Mouse (Mus musculus) neural tube, embryonic 13.5 days (tissue): ENCODE measurements around the gene Sprr2j-ps. TPM values are rescaled to one million over a fixed set of nuclear protein-coding genes. Genes with fewer than 3 reads are reported as not detected.

ENCODE experiments used
- ATAC-seq: fragments of 200-750 bp; cut with Nextera tagmentation; 2 replicates; pipeline ENCODE4 v1.8.0; 2017; ENCODE audit warnings: low read depth, mild to moderate bottlenecking, moderate TSS enrichment, moderate library complexity
- H3K27ac ChIP-seq: fragments of 300-500 bp; sonication (generic); replicated peaks from 2 replicates; pipeline ENCODE4 v1.5.1; 2015; ENCODE audit warnings: moderate library complexity, mild to moderate bottlenecking, inconsistent platforms
- H3K27me3 ChIP-seq: fragments of 300-500 bp; sonication (generic); 2 replicates; pipeline ENCODE4 v1.6.1; 2015; ENCODE audit warnings: mild to moderate bottlenecking, inconsistent platforms
- H3K36me3 ChIP-seq: fragments of 300-500 bp; sonication (generic); 2 replicates; pipeline ENCODE4 v1.6.1; 2015; ENCODE audit warnings: mild to moderate bottlenecking, inconsistent platforms
- H3K4me1 ChIP-seq: fragments of 300-500 bp; sonication (generic); replicated peaks from 2 replicates; pipeline ENCODE4 v1.6.1; 2015; ENCODE audit warnings: inconsistent platforms
- H3K4me2 ChIP-seq: fragments of 300-500 bp; sonication (generic); 2 replicates; pipeline ENCODE4 v1.6.1; 2015; ENCODE audit warnings: inconsistent platforms, mild to moderate bottlenecking, moderate library complexity
- H3K4me3 ChIP-seq: fragments of 300-500 bp; sonication (generic); 2 replicates; pipeline ENCODE4 v1.5.1; 2015; ENCODE audit warnings: mild to moderate bottlenecking, inconsistent platforms
- H3K9ac ChIP-seq: fragments of 300-500 bp; sonication (generic); 2 replicates; pipeline ENCODE4 v1.6.1; 2015; ENCODE audit warnings: moderate library complexity, mild to moderate bottlenecking, inconsistent platforms
- H3K9me3 ChIP-seq: fragments of 300-500 bp; sonication (generic); 2 replicates; pipeline ENCODE4 v1.6.1; 2016; ENCODE audit warnings: inconsistent platforms
- WGBS: fragments of 180-500 bp; shearing (Covaris S2); methylation state at CpG from one replicate; pipeline ENCODE4 v1.1.7; 2015; 5-methylcytosine and 5-hydroxymethylcytosine counted together
- polyA plus RNA-seq: library from polyadenylated mRNA; unstranded; fragments of >200 nt; fragmentation: Nextera tagmentation; extraction: Ambion mirVana; gene quantifications from 2 replicates; pipeline ENCODE4 v1.2.1, GENCODE M21; 2015

The Sprr2j-ps gene
- polyA plus RNA-seq: not detected in 2 replicates

- Histone ChIP-seq H3K9ac (no peak within 1 kb of the TSS), H3K9me3 (no peaks in the 10 kb centered on the region), H3K4me1 (no peaks in the 10 kb centered on the region), H3K36me3 (no peaks in the 10 kb centered on the region), H3K27me3 (no peaks in the 10 kb centered on the region), H3K27ac (no peak within 1 kb of the TSS), H3K4me3 (no peak within 1 kb of the TSS), H3K4me2 (no peak within 1 kb of the TSS)
- 94% methylated on average over 2 of the region's 2 CpGs for WGBS
- ATAC-seq: no peak
These were observed at the start of gene Sprr2j-ps for GRCm38 (mm10) chr3:92417782-92418181. TSS of gene Sprr2j-ps (plus strand) at chr3:92418082.

GRCm38 (mm10) chr3:92373613-92374012, 44.3 kb upstream of the Sprr2j-ps start:
- Histone ChIP-seq H3K4me2 (no peak overlapping the region), H3K4me3 (no peak overlapping the region), H3K9me3 (no peaks in the 10 kb centered on the region), H3K9ac (no peak overlapping the region), H3K27me3 (no peaks in the 10 kb centered on the region), H3K4me1 (no peaks in the 10 kb centered on the region), H3K36me3 (no peaks in the 10 kb centered on the region), H3K27ac (no peak overlapping the region)
- ATAC-seq: no peak
- 76% methylated on average over 2 of the region's 2 CpGs for WGBS

GRCm38 (mm10) chr3:92385385-92385784, 32.5 kb upstream of the Sprr2j-ps start, which contains the start of gene Sprr2h:
TSS of gene Sprr2h (plus strand) at chr3:92385685.
- no peaks in the 10 kb centered on the region for H3K36me3 ChIP-seq
- no peaks in the 10 kb centered on the region for H3K4me1 ChIP-seq
- no peak for ATAC-seq
- no peaks in the 10 kb centered on the region for H3K9me3 ChIP-seq
- no peaks in the 10 kb centered on the region for H3K27me3 ChIP-seq
- no peak within 1 kb of the TSS for H3K4me3 ChIP-seq
- 85% methylated on average over 1 of the region's 1 CpGs for WGBS
- H3K27ac ChIP-seq: no peak within 1 kb of the TSS
- H3K4me2 ChIP-seq: no peak within 1 kb of the TSS
- H3K9ac ChIP-seq: no peak within 1 kb of the TSS

GRCm38 (mm10) chr3:92394301-92394700, 23.6 kb upstream of the Sprr2j-ps start:
- Histone ChIP-seq H3K36me3 (no peaks in the 10 kb centered on the region), H3K4me3 (no peak overlapping the region), H3K4me1 (no peaks in the 10 kb centered on the region), H3K27ac (no peak overlapping the region), H3K9me3 (no peaks in the 10 kb centered on the region), H3K4me2 (no peak overlapping the region), H3K9ac (no peak overlapping the region), H3K27me3 (no peaks in the 10 kb centered on the region)
- ATAC-seq: no peak
- 78% methylated on average over 1 of the region's 1 CpGs for WGBS

GRCm38 (mm10) chr3:92407691-92408090, 10.2 kb upstream of the Sprr2j-ps start, which contains the start of gene Sprr2i:
TSS of gene Sprr2i (plus strand) at chr3:92407991.
- H3K4me1 ChIP-seq: no peaks in the 10 kb centered on the region
- no peaks in the 10 kb centered on the region for H3K9me3 ChIP-seq
- H3K36me3 ChIP-seq: no peaks in the 10 kb centered on the region
- H3K27me3 ChIP-seq: no peaks in the 10 kb centered on the region
- ATAC-seq: no peak
- no peak within 1 kb of the TSS for H3K4me3 ChIP-seq
- WGBS: 96% methylated on average over 2 of the region's 2 CpGs
- no peak within 1 kb of the TSS for H3K27ac ChIP-seq
- H3K9ac ChIP-seq: no peak within 1 kb of the TSS
- no peak within 1 kb of the TSS for H3K4me2 ChIP-seq

- H3K27ac ChIP-seq: no peak within 1 kb of the TSS
- H3K9ac ChIP-seq: no peak within 1 kb of the TSS
- H3K4me2 ChIP-seq: no peak within 1 kb of the TSS
- ATAC-seq: no peak
- no peak within 1 kb of the TSS for H3K4me3 ChIP-seq
- H3K27me3 ChIP-seq: no peaks in the 10 kb centered on the region
- 92% methylated on average over 6 of the region's 6 CpGs for WGBS
- no peaks in the 10 kb centered on the region for H3K9me3 ChIP-seq
- no peaks in the 10 kb centered on the region for H3K4me1 ChIP-seq
- no peaks in the 10 kb centered on the region for H3K36me3 ChIP-seq
These were observed 11.4 kb downstream of the Sprr2j-ps start, which contains the start of gene Gm9774 for GRCm38 (mm10) chr3:92429323-92429722. TSS of gene Gm9774 (minus strand) at chr3:92429423.

GRCm38 (mm10) chr3:92432282-92432681, 14.4 kb downstream of the Sprr2j-ps start, which contains the start of gene Sprr2k:
TSS of gene Sprr2k (plus strand) at chr3:92432582.
- no peaks in the 10 kb centered on the region for H3K9me3 ChIP-seq
- no peaks in the 10 kb centered on the region for H3K36me3 ChIP-seq
- no peaks in the 10 kb centered on the region for H3K4me1 ChIP-seq
- no peak within 1 kb of the TSS for H3K4me3 ChIP-seq
- H3K9ac ChIP-seq: no peak within 1 kb of the TSS
- H3K4me2 ChIP-seq: no peak within 1 kb of the TSS
- ATAC-seq: no peak
- WGBS: 90% methylated on average over 2 of the region's 2 CpGs
- no peak within 1 kb of the TSS for H3K27ac ChIP-seq
- no peaks in the 10 kb centered on the region for H3K27me3 ChIP-seq

- no peaks in the 10 kb centered on the region for H3K9me3 ChIP-seq
- no peaks in the 10 kb centered on the region for H3K4me1 ChIP-seq
- no peak within 1 kb of the TSS for H3K9ac ChIP-seq
- no peak within 1 kb of the TSS for H3K4me3 ChIP-seq
- ATAC-seq: no peak
- H3K4me2 ChIP-seq: no peak within 1 kb of the TSS
- H3K27ac ChIP-seq: no peak within 1 kb of the TSS
- H3K36me3 ChIP-seq: no peaks in the 10 kb centered on the region
- H3K27me3 ChIP-seq: no peaks in the 10 kb centered on the region
- WGBS: 92% methylated on average over 3 of the region's 3 CpGs
These were observed 20.8 kb downstream of the Sprr2j-ps start, which contains the start of gene Sprr1b for GRCm38 (mm10) chr3:92438689-92439088. TSS of gene Sprr1b (minus strand) at chr3:92438789.

GRCm38 (mm10) chr3:92440177-92440576, 22.3 kb downstream of the Sprr2j-ps start:
- ATAC-seq: no peak
- Histone ChIP-seq H3K4me2 (no peak overlapping the region), H3K4me3 (no peak overlapping the region), H3K9ac (no peak overlapping the region), H3K9me3 (no peaks in the 10 kb centered on the region), H3K4me1 (no peaks in the 10 kb centered on the region), H3K27ac (no peak overlapping the region), H3K27me3 (no peaks in the 10 kb centered on the region), H3K36me3 (no peaks in the 10 kb centered on the region)
- 89% methylated on average over 3 of the region's 3 CpGs for WGBS

GRCm38 (mm10) chr3:92455151-92455550, 37.3 kb downstream of the Sprr2j-ps start:
- no peak overlapping the region for H3K4me3 ChIP-seq
- H3K4me2 ChIP-seq: no peak overlapping the region
- H3K4me1 ChIP-seq: no peaks in the 10 kb centered on the region
- H3K27me3 ChIP-seq: no peaks in the 10 kb centered on the region
- ATAC-seq: no peak
- no peak overlapping the region for H3K27ac ChIP-seq
- H3K36me3 ChIP-seq: no peaks in the 10 kb centered on the region
- no peaks in the 10 kb centered on the region for H3K9me3 ChIP-seq
- no peak overlapping the region for H3K9ac ChIP-seq
- WGBS: 87% methylated on average over 5 of the region's 5 CpGs

- Histone ChIP-seq H3K4me1 (no peaks in the 10 kb centered on the region), H3K27ac (no peak within 1 kb of the TSS), H3K4me2 (no peak within 1 kb of the TSS), H3K4me3 (no peak within 1 kb of the TSS), H3K36me3 (no peaks in the 10 kb centered on the region), H3K27me3 (no peaks in the 10 kb centered on the region), H3K9me3 (no peaks in the 10 kb centered on the region), H3K9ac (no peak within 1 kb of the TSS)
- no peak for ATAC-seq
- WGBS: 69% methylated on average over 2 of the region's 2 CpGs
These were observed 40.7 kb downstream of the Sprr2j-ps start, which contains the start of gene Sprr3 for GRCm38 (mm10) chr3:92458620-92459019. TSS of gene Sprr3 (minus strand) at chr3:92458720.

- no peaks in the 10 kb centered on the region for H3K9me3 ChIP-seq
- H3K36me3 ChIP-seq: no peaks in the 10 kb centered on the region
- no peak overlapping the region for H3K27ac ChIP-seq
- H3K27me3 ChIP-seq: no peaks in the 10 kb centered on the region
- ATAC-seq: no peak
- no peak overlapping the region for H3K4me3 ChIP-seq
- 87% methylated on average over 1 of the region's 1 CpGs for WGBS
- H3K4me2 ChIP-seq: no peak overlapping the region
- H3K9ac ChIP-seq: no peak overlapping the region
- H3K4me1 ChIP-seq: no peaks in the 10 kb centered on the region
These were observed 48.7 kb downstream of the Sprr2j-ps start for GRCm38 (mm10) chr3:92466576-92466975.

GRCm38 (mm10) chr3:92467424-92467823, 49.5 kb downstream of the Sprr2j-ps start:
- Histone ChIP-seq H3K4me3 (no peak overlapping the region), H3K9ac (no peak overlapping the region), H3K27me3 (no peaks in the 10 kb centered on the region), H3K9me3 (no peaks in the 10 kb centered on the region), H3K27ac (no peak overlapping the region), H3K4me1 (no peaks in the 10 kb centered on the region), H3K4me2 (no peak overlapping the region), H3K36me3 (no peaks in the 10 kb centered on the region)
- no peak for ATAC-seq
